In genomic region chr6:119502031-119502430, GRCm38 (mm10) we compare ENCODE assay signal across 11 mouse cellular contexts. TPM values are rescaled to one million over a fixed set of nuclear protein-coding genes. Genes with fewer than 3 reads are reported as not detected.
DNase-seq lines count a peak whose midpoint lies in the region; ATAC-seq and TF ChIP-seq lines count a peak whose summit lies in the region.
"Had no signal": no experiment of that assay in that cellular context is flagged by ENCODE, and none has a peak within 500 bp of the region (broad histone marks: within the 10 kb centered on the region; RNA-seq: fewer than 3 reads in every experiment).

No protein-coding gene starts in this region.

- no peak for TF ChIP-seq CTCF in lung, postnatal 0 days (IDR thresholded peaks at IDR 0.05)

- 42% methylated on average over 9 of the region's 9 CpGs for WGBS in lung, postnatal 0 days

- peak; percentile 33 for DNase-seq in lung, postnatal 0 days (ENCODE audit: low spot score)
- no peak for DNase-seq in lung, postnatal 14 days
- peak; percentile 74 for DNase-seq in T-cell, adult 2 months (ENCODE audit: low spot score)
- peak; percentile 75 for DNase-seq in thymus, postnatal 25 days
- no peak for DNase-seq in gastrocnemius, postnatal 36 days
- no peak for DNase-seq in adrenal gland, postnatal 25 days
- DNase-seq: heart, postnatal 36 days had no signal

- no peak overlapping the region for H3K4me2 ChIP-seq in lung, postnatal 0 days (replicated peaks; ENCODE audit: low read depth, low read length)
- H3K4me2 ChIP-seq: limb, embryonic 15.5 days; neural tube, embryonic 12.5 days had no signal

- no peak for TF ChIP-seq EP300 in lung, postnatal 0 days (IDR thresholded peaks at IDR 0.05)

- intact Hi-C loops in gastrocnemius, postnatal 36 days (cut with DNase I) = no loop called here

- no peak overlapping the region for H3K4me3 ChIP-seq in lung, postnatal 0 days (ENCODE audit: low read depth, low read length)
- H3K4me3 ChIP-seq: limb, embryonic 15.5 days; megakaryocyte, embryonic 14.5 days; neural tube, embryonic 12.5 days had no signal

- H3K27me3 ChIP-seq in lung, postnatal 0 days (replicated peaks; ENCODE audit: insufficient read depth, low read length) = no peaks in the 10 kb centered on the region
- H3K27me3 ChIP-seq: limb, embryonic 15.5 days; neural tube, embryonic 12.5 days had no signal

- H3K36me3 ChIP-seq in lung, postnatal 0 days (ENCODE audit: insufficient read depth, low read length) = no peaks in the 10 kb centered on the region
- H3K36me3 ChIP-seq: limb, embryonic 15.5 days; neural tube, embryonic 12.5 days had no signal

- H3K27ac ChIP-seq in lung, postnatal 0 days (ENCODE audit: low read length) = no peak overlapping the region
- H3K27ac ChIP-seq: limb, embryonic 15.5 days; neural tube, embryonic 12.5 days had no signal

- H3K4me1 ChIP-seq in lung, postnatal 0 days (ENCODE audit: insufficient read depth, low read depth, low read length) = 0 out of 2 replicates have a peak, but pooled peaks cover 4% of the 10 kb centered on the region

- no peaks in the 10 kb centered on the region for H3K9me3 ChIP-seq in lung, postnatal 0 days (ENCODE audit: low read length)
- H3K9me3 ChIP-seq: limb, embryonic 15.5 days; neural tube, embryonic 12.5 days had no signal

- ATAC-seq in lung, postnatal 0 days = no peak
- peak; percentile 90 for ATAC-seq in megakaryocyte, adult 5-6 weeks (ENCODE audit: poor library complexity, severe bottlenecking)

- H3K9ac ChIP-seq in lung, postnatal 0 days (replicated peaks; ENCODE audit: low read depth) = no peak overlapping the region
- H3K9ac ChIP-seq: limb, embryonic 15.5 days; neural tube, embryonic 12.5 days had no signal

RNA-seq across cellular contexts. Expression of gene Fbxl14, which starts 22.6 kb away (rescaled TPM):
- 3.9 and 4.5 TPM in 2 replicates for polyA plus RNA-seq in lung, postnatal 0 days (2015; fragmentation: Nextera tagmentation; extraction: Ambion mirVana)
- total RNA-seq in megakaryocyte, adult 5-6 weeks (2015) = 38.4 and 40.4 TPM in 2 replicates
- total RNA-seq in megakaryocyte, adult 5-6 weeks (2017) = 40.1 and 42.2 TPM in 2 replicates
- 10 to 100 TPM; 10.3 to 10.7 TPM for total RNA-seq in gastrocnemius, postnatal 36 days (2021)
- total RNA-seq in adrenal gland, postnatal 25 days (2021) = 39.5 and 40.8 TPM in 2 replicates

RNA-seq across cellular contexts. Expression of gene Wnt5b, which starts 42.1 kb away (rescaled TPM):
- polyA plus RNA-seq in lung, postnatal 0 days (2015; fragmentation: Nextera tagmentation; extraction: Ambion mirVana) = 4.8 and 6.6 TPM in 2 replicates
- not detected in 2 replicates for total RNA-seq in megakaryocyte, adult 5-6 weeks (2015)
- total RNA-seq in megakaryocyte, adult 5-6 weeks (2017) = not detected in 2 replicates
- 1 to 10 TPM in 1 of 2 experiments, under 1 TPM in 1; 0.64 to 1.6 TPM for total RNA-seq in gastrocnemius, postnatal 36 days (2021)
- total RNA-seq in adrenal gland, postnatal 25 days (2021) = 1.7 and 2.7 TPM in 2 replicates

Comparison
In these comparisons a context has a peak if more than half of its experiments do, and no peak if none do; other contexts are left out.
1. DNase-seq: peak in lung, postnatal 0 days (single experiment), T-cell, adult 2 months (single experiment) and thymus, postnatal 25 days (single experiment); none in lung, postnatal 14 days (single experiment), gastrocnemius, postnatal 36 days (0 of 2) and adrenal gland, postnatal 25 days (single experiment).